Mouse (Mus musculus) heart, adult 2 months (tissue): ENCODE measurements around the gene Bmp2k. TPM values are rescaled to one million over a fixed set of nuclear protein-coding genes. Genes with fewer than 3 reads are reported as not detected.
"Not testable (repeated sequence)": the region's sequence is repeated elsewhere in the genome, so short reads cannot be mapped to it uniquely, and the experiment has no call there.

ENCODE experiments used
- DNase-seq, 2 experiments: peaks; one replicate each; pipeline ENCODE4 v3.0.0; 2021
- H3K27ac ChIP-seq: fragments of 200-600 bp; 2 replicates; pipeline ENCODE4 v1.8.1; 2022
- H3K27me3 ChIP-seq: fragments of 200-500 bp; 2 replicates; pipeline ENCODE4 v1.6.1; 2012; ENCODE audit warnings: mild to moderate bottlenecking, low read length, inconsistent platforms, mixed read lengths; ENCODE audit not compliant: control insufficient read depth, insufficient read depth
- H3K36me3 ChIP-seq: fragments of 200-500 bp; 2 replicates; pipeline ENCODE4 v1.6.1; 2012; ENCODE audit warnings: low read length, inconsistent platforms; ENCODE audit not compliant: control insufficient read depth, insufficient read depth
- H3K4me1 ChIP-seq: fragments of 200-500 bp; 2 replicates; pipeline ENCODE4 v1.6.1; 2011; ENCODE audit warnings: low read length; ENCODE audit not compliant: control insufficient read depth, insufficient read depth
- H3K4me3 ChIP-seq: fragments of 200-600 bp; 2 replicates; pipeline ENCODE4 v1.8.1; 2022
- H3K79me2 ChIP-seq: fragments of 200-500 bp; replicated peaks from 2 replicates; pipeline ENCODE4 v1.6.1; 2012; ENCODE audit warnings: mild to moderate bottlenecking, inconsistent platforms, low read length, moderate library complexity, mixed read lengths; ENCODE audit not compliant: control insufficient read depth, insufficient read depth
- H3K9ac ChIP-seq: fragments of 200-500 bp; 2 replicates; pipeline ENCODE4 v1.6.1; 2012; ENCODE audit warnings: low read depth, mild to moderate bottlenecking, control low read depth, inconsistent platforms, low read length, mixed read lengths
- CTCF ChIP-seq: fragments of 200-600 bp; IDR thresholded peaks from 2 replicates; pipeline ENCODE4 v1.8.1; 2022; ENCODE audit warnings: antibody characterized with exemption, mild to moderate bottlenecking, moderate library complexity
- EP300 ChIP-seq: fragments of 200-500 bp; IDR thresholded peaks from 2 replicates; pipeline ENCODE4 v1.6.1; 2011; ENCODE audit warnings: low read depth, low read length, control low read depth; ENCODE audit not compliant: insufficient read depth
- POLR2A ChIP-seq: fragments of 200-500 bp; IDR thresholded peaks from 2 replicates; pipeline ENCODE4 v1.6.1; 2011; ENCODE audit warnings: mild to moderate bottlenecking, low read depth, low read length, control low read depth; ENCODE audit not compliant: insufficient read depth
- WGBS: fragments of 180-500 bp; shearing (Covaris S2); methylation state at CpG from one replicate; pipeline ENCODE4 v1.1.7; 2018; 5-methylcytosine and 5-hydroxymethylcytosine counted together
- intact Hi-C: fragments of 180-260 bp; cut with DNase I; formaldehyde crosslinking; loops from one replicate; pipeline ENCODE4 v1.15.1; 2025
- polyA plus RNA-seq: library from polyadenylated mRNA; depleted of rRNA; stranded (reverse); fragments of >200 nt; gene quantifications from 2 replicates; pipeline ENCODE4 v1.2.3, GENCODE M21; 2012
- total RNA-seq, 2 experiments: library from RNA; stranded (reverse); gene quantifications; 2 replicates each; pipeline ENCODE4 v1.2.3; 2021

Bmp2k gene
- total and polyA plus RNA-seq, 3 experiments: 2.9 to 8.4 (median 6.7) TPM

GRCm38 (mm10) chr5:97025650-97026049 is 28.2 kb downstream of the Bmp2k start:
- no peak for TF ChIP-seq EP300
- no peak for TF ChIP-seq POLR2A
- no peak for TF ChIP-seq CTCF
- intact Hi-C loops: no loop called here
- peaks cover 2% of the 10 kb centered on the region; the same call in 1 of the 2 replicates for H3K36me3 ChIP-seq
- H3K27me3 ChIP-seq: no peaks in the 10 kb centered on the region
- H3K9ac ChIP-seq: no peak overlapping the region
- no peak for DNase-seq
- peaks cover 7% of the 10 kb centered on the region for H3K4me1 ChIP-seq
- 94% methylated on average over 6 of the region's 6 CpGs for WGBS
- H3K79me2 ChIP-seq: peaks cover 4% of the 10 kb centered on the region
- no peak overlapping the region for H3K4me3 ChIP-seq
- H3K27ac ChIP-seq: no peak overlapping the region

DNA sequence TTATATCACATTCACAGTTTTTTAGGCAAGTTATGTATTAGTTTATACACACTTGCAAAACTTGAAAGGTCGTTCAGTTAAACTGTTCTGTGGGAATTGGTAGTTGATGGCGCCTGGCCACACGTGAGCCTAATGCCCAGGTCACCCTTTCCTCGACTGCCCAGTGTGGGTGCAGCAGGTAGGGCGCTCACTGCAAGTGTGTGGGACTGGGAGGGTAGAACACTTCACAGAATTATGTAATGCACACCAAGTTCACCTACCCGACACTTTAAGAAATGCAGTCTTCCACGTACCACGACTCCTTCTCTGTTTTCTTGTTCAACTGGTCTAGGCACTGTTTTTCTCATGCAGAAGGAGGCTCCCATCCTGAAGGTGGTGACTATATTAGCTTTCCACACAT is 30.5 kb downstream of the Bmp2k start:
- Histone ChIP-seq H3K4me3 (no peak overlapping the region), H3K4me1 (peaks cover 3% of the 10 kb centered on the region), H3K36me3 (peaks cover 2% of the 10 kb centered on the region; the same call in 1 of the 2 replicates), H3K27ac (no peak overlapping the region), H3K79me2 (peaks cover 2% of the 10 kb centered on the region), H3K9ac (no peak overlapping the region), H3K27me3 (no peaks in the 10 kb centered on the region)
- TF ChIP-seq EP300: no peak
- no peak for TF ChIP-seq POLR2A
- TF ChIP-seq CTCF: no peak
- no peak for DNase-seq
- 93% methylated on average over 8 of the region's 8 CpGs for WGBS
- intact Hi-C loops: no loop called here

DNA sequence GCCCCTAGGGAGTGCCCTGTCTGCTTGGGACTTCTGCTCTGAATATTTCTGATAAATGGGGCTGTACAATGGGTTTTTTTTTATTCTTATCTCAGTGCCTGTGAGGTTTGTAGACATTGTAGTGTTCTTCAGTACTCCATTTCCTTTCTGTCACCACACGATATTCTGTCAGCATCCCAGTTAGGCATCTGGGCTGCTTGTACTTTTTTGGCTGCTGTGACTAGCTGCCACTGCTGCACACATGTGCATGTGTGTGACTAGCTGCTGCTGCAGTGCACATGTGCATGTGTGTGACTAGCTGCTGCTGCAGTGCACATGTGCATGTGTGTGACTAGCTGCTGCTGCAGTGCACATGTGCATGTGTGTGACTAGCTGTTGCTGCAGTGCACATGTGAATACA is 31.4 kb downstream of the Bmp2k start:
- WGBS: 41% methylated on average over 1 of the region's 1 CpGs

GRCm38 (mm10) chr5:97031771-97032170 is 34.3 kb downstream of the Bmp2k start:
- Histone ChIP-seq H3K36me3 (peaks cover 2% of the 10 kb centered on the region; the same call in 1 of the 2 replicates), H3K9ac (no peak overlapping the region), H3K4me3 (no peak overlapping the region), H3K4me1 (no peaks in the 10 kb centered on the region; the same call in none of the 2 replicates), H3K27ac (no peak overlapping the region), H3K27me3 (no peaks in the 10 kb centered on the region), H3K79me2 (no peaks in the 10 kb centered on the region)
- no peak for TF ChIP-seq POLR2A
- TF ChIP-seq CTCF: no peak
- TF ChIP-seq EP300: no peak
- no peak for DNase-seq
- WGBS: 91% methylated on average over 6 of the region's 6 CpGs
- intact Hi-C loops: no loop called here

More for the DNA sequence above, 31.4 kb downstream of the Bmp2k start:
- H3K79me2 ChIP-seq, H3K27me3 ChIP-seq, H3K4me3 ChIP-seq, intact Hi-C loops, H3K36me3 ChIP-seq, H3K9ac ChIP-seq, H3K4me1 ChIP-seq, DNase-seq, H3K27ac ChIP-seq: not testable (repeated sequence)

- no peak overlapping the region for H3K4me3 ChIP-seq
- no peak for DNase-seq
- WGBS: 90% methylated on average over 7 of the region's 7 CpGs
- no peak overlapping the region for H3K9ac ChIP-seq
- TF ChIP-seq EP300 (no peak), CTCF (no peak), POLR2A (no peak)
- H3K27ac ChIP-seq: no peak overlapping the region
- intact Hi-C loops: no loop called here
- no peaks in the 10 kb centered on the region for H3K79me2 ChIP-seq
- H3K36me3 ChIP-seq: no peaks in the 10 kb centered on the region
- no peaks in the 10 kb centered on the region for H3K4me1 ChIP-seq
- no peaks in the 10 kb centered on the region for H3K27me3 ChIP-seq
These were observed 47.8 kb downstream of the Bmp2k start for GRCm38 (mm10) chr5:97045260-97045659.

GRCm38 (mm10) chr5:97046680-97047079 is 49.2 kb downstream of the Bmp2k start:
- Histone ChIP-seq H3K27me3 (no peaks in the 10 kb centered on the region), H3K4me3 (no peak overlapping the region), H3K9ac (no peak overlapping the region), H3K79me2 (no peaks in the 10 kb centered on the region), H3K4me1 (no peaks in the 10 kb centered on the region), H3K27ac (no peak overlapping the region), H3K36me3 (no peaks in the 10 kb centered on the region)
- intact Hi-C loops: no loop called here
- no peak for DNase-seq
- no peak for TF ChIP-seq POLR2A
- TF ChIP-seq CTCF: no peak
- 87% methylated on average over 10 of the region's 10 CpGs for WGBS
